Mouse (Mus musculus): ENCODE measurements around the gene Fsd2.

DNA sequence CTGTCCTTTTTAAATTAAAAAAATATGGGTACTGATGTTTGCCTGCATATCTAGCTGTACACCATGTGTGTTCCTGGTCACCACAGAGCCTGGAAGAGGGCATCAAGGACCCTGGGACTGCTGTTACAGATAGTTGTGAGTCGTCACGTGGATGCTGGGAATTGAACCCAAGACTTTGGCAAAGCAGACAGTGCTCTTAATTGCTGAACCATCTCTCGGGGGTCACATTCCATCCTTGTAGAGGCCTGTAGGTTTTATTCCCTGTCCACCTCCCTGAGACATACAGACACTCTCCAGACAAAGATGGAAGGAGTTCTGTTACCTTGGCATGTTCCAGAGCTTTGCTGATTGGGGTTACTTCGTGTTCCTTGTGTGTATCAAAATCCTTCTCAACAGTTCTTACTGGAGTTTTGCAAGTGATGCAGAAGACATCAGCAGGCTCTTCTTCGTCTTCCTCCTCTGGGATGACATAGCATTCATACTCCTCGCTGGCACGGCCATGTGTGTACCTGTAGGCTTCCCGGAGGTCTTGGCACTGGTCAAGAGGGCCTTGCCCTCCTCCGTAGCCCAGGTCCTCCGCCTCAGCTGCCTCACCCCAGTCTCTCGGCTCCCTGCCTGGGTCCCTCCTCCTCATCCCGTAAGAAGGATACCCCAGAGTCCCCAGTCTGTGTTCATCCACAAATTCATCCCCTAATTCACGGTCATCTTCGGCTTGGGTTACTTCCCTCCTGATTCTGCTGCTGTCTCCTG, 7.3 kb downstream of the Fsd2 start:
- no peak for TF ChIP-seq CTCF (IDR thresholded peaks at IDR 0.05; ENCODE audit: borderline replicate concordance, insufficient read depth, low read depth, low read length)
- no peak for TF ChIP-seq POLR2A (IDR thresholded peaks at IDR 0.05; ENCODE audit: borderline replicate concordance, insufficient read depth, low read length)

Data from cerebellum, adult 2 months (tissue).